In genomic region chr10:81564216-81564615, GRCm38 (mm10) we compare ENCODE assay signal across 8 mouse cellular contexts. TPM values are rescaled to one million over a fixed set of nuclear protein-coding genes. Genes with fewer than 3 reads are reported as not detected.
DNase-seq lines count a peak whose midpoint lies in the region; ATAC-seq lines count a peak whose summit lies in the region.

No protein-coding gene starts in this region.

- H3K4me2 ChIP-seq in heart, embryonic 14.5 days (ENCODE audit: low read length): peak overlapping the region; percentile 51
- H3K4me2 ChIP-seq in kidney, embryonic 16.5 days (replicated peaks; ENCODE audit: low read depth, low read length): peak overlapping the region; percentile 57

- DNase-seq in cerebellum, adult 11-12 months: peak; percentile 74
- no peak for DNase-seq in cerebellum, adult 11 months
- peak; percentile 80 for DNase-seq in embryo, embryonic 9.5 days (ENCODE audit: extremely low spot score)
- DNase-seq in lung, postnatal 36 days: peak; percentile 71
- DNase-seq in urinary bladder, adult 2 months (ENCODE audit: low spot score): no peak
- DNase-seq in left cerebral cortex, postnatal 25 days (ENCODE audit: low spot score in 2 of 2): no peak

- H3K9ac ChIP-seq in heart, embryonic 14.5 days (ENCODE audit: low read length): peak overlapping the region; percentile 18
- peak overlapping the region; percentile 65 for H3K9ac ChIP-seq in kidney, embryonic 16.5 days (replicated peaks; ENCODE audit: low read length)

- peaks cover 32 to 57% of the 10 kb centered on the region in 2 experiments for H3K4me1 ChIP-seq in heart, embryonic 14.5 days (ENCODE audit: control insufficient read depth in 2 of 2, insufficient read depth in 2 of 2, low read length in 2 of 2)
- H3K4me1 ChIP-seq in kidney, embryonic 16.5 days (ENCODE audit: insufficient read depth, low read length): peaks cover 68% of the 10 kb centered on the region

- H3K27ac ChIP-seq in heart, embryonic 14.5 days (replicated peaks in 1 of 2; ENCODE audit: control insufficient read depth in 1 of 2, insufficient read depth in 1 of 2, low read depth in 2 of 2, low read length in 2 of 2): peak overlapping the region; percentile 13 to 54
- H3K27ac ChIP-seq in kidney, embryonic 16.5 days (ENCODE audit: low read length): peak overlapping the region; percentile 81

- no peaks in the 10 kb centered on the region for H3K27me3 ChIP-seq in heart, embryonic 14.5 days (ENCODE audit: control insufficient read depth, insufficient read depth, low read length)
- 0 out of 2 replicates have a peak, but pooled peaks cover 2% of the 10 kb centered on the region for H3K27me3 ChIP-seq in kidney, embryonic 16.5 days (ENCODE audit: insufficient read depth, low read length)

- H3K4me3 ChIP-seq in heart, embryonic 14.5 days (ENCODE audit: control insufficient read depth in 1 of 2, insufficient read depth in 1 of 2, low read depth in 1 of 2, low read length in 2 of 2): peak overlapping the region; percentile 15 to 27; a peak in 1 of 4 replicates
- peak overlapping the region; percentile 44 for H3K4me3 ChIP-seq in kidney, embryonic 16.5 days (ENCODE audit: low read length)

- peak; percentile 18; the same call in 1 of the 2 replicates for ATAC-seq in heart, embryonic 14.5 days (ENCODE audit: insufficient number of reproducible peaks, insufficient read depth, low FRiP score, low read depth)
- ATAC-seq in kidney, embryonic 16.5 days (ENCODE audit: low FRiP score, low TSS enrichment): peak; percentile 20; the same call in 1 of the 2 replicates

- 4% methylated on average over 10 of the region's 10 CpGs for WGBS in heart, embryonic 14.5 days
- WGBS in kidney, embryonic 16.5 days: 1% methylated on average over 10 of the region's 10 CpGs

- peaks cover 61% of the 10 kb centered on the region for H3K36me3 ChIP-seq in heart, embryonic 14.5 days (ENCODE audit: control insufficient read depth, insufficient read depth, low read length)
- peaks cover 25% of the 10 kb centered on the region for H3K36me3 ChIP-seq in kidney, embryonic 16.5 days (ENCODE audit: insufficient read depth, low read length)

- intact Hi-C loops in left cerebral cortex, postnatal 25 days (cut with DNase I): loop anchor here (5.0 kb wide), 1 partner anchor 38 kb away; the partner anchor contains the start of gene Tle6

- H3K9me3 ChIP-seq in heart, embryonic 14.5 days (ENCODE audit: control insufficient read depth, low read length): no peaks in the 10 kb centered on the region
- H3K9me3 ChIP-seq in kidney, embryonic 16.5 days (ENCODE audit: low read length): no peaks in the 10 kb centered on the region

RNA-seq across cellular contexts. Expression of gene Aes, which starts 4.9 kb away (rescaled TPM):
- 367 and 598 TPM in 2 replicates for polyA plus RNA-seq in heart, embryonic 14.5 days (2014; fragmentation: Nextera tagmentation; extraction: Ambion mirVana)
- polyA plus RNA-seq in kidney, embryonic 16.5 days (2015; fragmentation: Nextera tagmentation; extraction: Ambion mirVana): 322 and 487 TPM in 2 replicates
- 385 and 562 TPM in 2 replicates for polyA plus RNA-seq in urinary bladder, adult 2 months (2012; rRNA removed)
- total RNA-seq in left cerebral cortex, postnatal 25 days (2021): 100 to 1,000 TPM; 630 to 638 TPM

RNA-seq across cellular contexts. Expression of gene Tle2, which starts 10.1 kb away (rescaled TPM):
- 21.6 and 21.8 TPM in 2 replicates for polyA plus RNA-seq in heart, embryonic 14.5 days (2014; fragmentation: Nextera tagmentation; extraction: Ambion mirVana)
- polyA plus RNA-seq in kidney, embryonic 16.5 days (2015; fragmentation: Nextera tagmentation; extraction: Ambion mirVana): 41.0 and 52.0 TPM in 2 replicates
- 67.4 and 93.4 TPM in 2 replicates for polyA plus RNA-seq in urinary bladder, adult 2 months (2012; rRNA removed)
- 10 to 100 TPM; 28.8 to 30.3 TPM for total RNA-seq in left cerebral cortex, postnatal 25 days (2021)

RNA-seq across cellular contexts. Expression of gene Gna11, which starts 19.2 kb away (rescaled TPM):
- polyA plus RNA-seq in heart, embryonic 14.5 days (2014; fragmentation: Nextera tagmentation; extraction: Ambion mirVana): 54.9 and 57.4 TPM in 2 replicates
- polyA plus RNA-seq in kidney, embryonic 16.5 days (2015; fragmentation: Nextera tagmentation; extraction: Ambion mirVana): 92.3 and 92.7 TPM in 2 replicates
- 84.0 and 88.5 TPM in 2 replicates for polyA plus RNA-seq in urinary bladder, adult 2 months (2012; rRNA removed)
- 100 to 1,000 TPM; 101 to 107 TPM for total RNA-seq in left cerebral cortex, postnatal 25 days (2021)

RNA-seq across cellular contexts. Expression of gene Tle6, which starts 36.7 kb away (rescaled TPM):
- polyA plus RNA-seq in heart, embryonic 14.5 days (2014; fragmentation: Nextera tagmentation; extraction: Ambion mirVana): 30.7 and 35.3 TPM in 2 replicates
- 18.5 and 22.8 TPM in 2 replicates for polyA plus RNA-seq in kidney, embryonic 16.5 days (2015; fragmentation: Nextera tagmentation; extraction: Ambion mirVana)
- 38.1 and 47.5 TPM in 2 replicates for polyA plus RNA-seq in urinary bladder, adult 2 months (2012; rRNA removed)
- 1 to 10 TPM; 4.2 to 5.8 TPM for total RNA-seq in left cerebral cortex, postnatal 25 days (2021)

RNA-seq across cellular contexts. Expression of gene Gna15, which starts 40.2 kb away (rescaled TPM):
- 0.74 and 0.89 TPM in 2 replicates for polyA plus RNA-seq in heart, embryonic 14.5 days (2014; fragmentation: Nextera tagmentation; extraction: Ambion mirVana)
- 0.70 and 0.98 TPM in 2 replicates for polyA plus RNA-seq in kidney, embryonic 16.5 days (2015; fragmentation: Nextera tagmentation; extraction: Ambion mirVana)
- polyA plus RNA-seq in urinary bladder, adult 2 months (2012; rRNA removed): 16.1 and 16.2 TPM in 2 replicates
- total RNA-seq in left cerebral cortex, postnatal 25 days (2021): 1 to 10 TPM; 2.0 to 3.1 TPM

Comparison
In these comparisons a context has a peak if more than half of its experiments do, and no peak if none do; other contexts are left out.
1. DNase-seq: peak in cerebellum, adult 11-12 months (single experiment), embryo, embryonic 9.5 days (single experiment) and lung, postnatal 36 days (single experiment); none in cerebellum, adult 11 months (single experiment), urinary bladder, adult 2 months (single experiment) and left cerebral cortex, postnatal 25 days (0 of 2).